Mouse (Mus musculus): ENCODE results near the gene Rorb. TPM values are rescaled to one million over a fixed set of nuclear protein-coding genes. Genes with fewer than 3 reads are reported as not detected.

Gene Rorb
- polyA plus RNA-seq, 1 experiment = 0.10 TPM

GRCm38 (mm10) chr19:19034482-19035315 lies 76.3 kb downstream of the Rorb start:
- Histone ChIP-seq H3ac (ENCODE audit: control insufficient read depth, insufficient read length) (no peak overlapping the region), H3K4me2 (ENCODE audit: low read depth) (no peak overlapping the region), H3K79me2 (ENCODE audit: control insufficient read depth, insufficient read depth) (no peaks in the 10 kb centered on the region), H3K36me3 (ENCODE audit: control insufficient read depth, insufficient read depth) (no peaks in the 10 kb centered on the region), H3K4me3 (no peak overlapping the region), H3K27me3 (ENCODE audit: control insufficient read depth, insufficient read depth, insufficient read length) (no peaks in the 10 kb centered on the region)
- TF ChIP-seq TCF12 (IDR thresholded peaks at IDR 0.05; ENCODE audit: insufficient read depth, poor library complexity, severe bottlenecking) (no peak), MYOG (IDR thresholded peaks at IDR 0.05; ENCODE audit: control insufficient read depth in 1 of 3, insufficient read depth in 1 of 3, insufficient read length in 2 of 3, low read depth in 2 of 3) (no peak), POLR2AphosphoS2 (IDR thresholded peaks at IDR 0.05; ENCODE audit: insufficient read length, low read depth) (no peak), MYOD1 (IDR thresholded peaks at IDR 0.05; ENCODE audit: control insufficient read depth in 1 of 3, insufficient read length in 2 of 3, low read depth in 2 of 3) (no peak), TCF3 (IDR thresholded peaks at IDR 0.05; ENCODE audit: insufficient read length, low read depth) (no peak), USF1 (IDR thresholded peaks at IDR 0.05; ENCODE audit: low read depth) (no peak), E2F4 (IDR thresholded peaks at IDR 0.05; ENCODE audit: insufficient read depth) (no peak), POLR2A (IDR thresholded peaks at IDR 0.05; ENCODE audit: insufficient read length, low read depth) (no peak), CEBPB (IDR thresholded peaks at IDR 0.05; ENCODE audit: insufficient read depth, poor library complexity, severe bottlenecking) (no peak), REST (IDR thresholded peaks at IDR 0.05; ENCODE audit: insufficient read depth, insufficient read length) (no peak), SRF (IDR thresholded peaks at IDR 0.05; ENCODE audit: control insufficient read depth, insufficient read length, low read depth) (no peak), MAX (IDR thresholded peaks at IDR 0.05; ENCODE audit: low read depth) (no peak)

- H3K4me2 ChIP-seq (ENCODE audit: low read depth) = no peak overlapping the region
- H3K36me3 ChIP-seq (ENCODE audit: control insufficient read depth, insufficient read depth) = no peaks in the 10 kb centered on the region
- no peaks in the 10 kb centered on the region for H3K79me2 ChIP-seq (ENCODE audit: control insufficient read depth, insufficient read depth)
- no peaks in the 10 kb centered on the region for H3K27me3 ChIP-seq (ENCODE audit: control insufficient read depth, insufficient read depth, insufficient read length)
- TF ChIP-seq MAX (IDR thresholded peaks at IDR 0.05; ENCODE audit: low read depth) (no peak), SRF (IDR thresholded peaks at IDR 0.05; ENCODE audit: control insufficient read depth, insufficient read length, low read depth) (no peak)
- no peak overlapping the region for H3ac ChIP-seq (ENCODE audit: control insufficient read depth, insufficient read length)
- no peak overlapping the region for H3K4me3 ChIP-seq
Observed at GRCm38 (mm10) chr19:19033974-19034373, 77.0 kb downstream of the Rorb start.

GRCm38 (mm10) chr19:19005144-19005543 lies 105.9 kb downstream of the Rorb start:
- Histone ChIP-seq H3K4me2 (ENCODE audit: low read depth) (no peak overlapping the region), H3K4me3 (no peak overlapping the region), H3K27me3 (ENCODE audit: control insufficient read depth, insufficient read depth, insufficient read length) (no peaks in the 10 kb centered on the region), H3ac (ENCODE audit: control insufficient read depth, insufficient read length) (no peak overlapping the region), H3K79me2 (ENCODE audit: control insufficient read depth, insufficient read depth) (no peaks in the 10 kb centered on the region), H3K36me3 (ENCODE audit: control insufficient read depth, insufficient read depth) (no peaks in the 10 kb centered on the region)
- TF ChIP-seq TCF12 (IDR thresholded peaks at IDR 0.05; ENCODE audit: insufficient read depth, poor library complexity, severe bottlenecking) = no peak
- TF ChIP-seq USF1 (IDR thresholded peaks at IDR 0.05; ENCODE audit: low read depth) = no peak

GRCm38 (mm10) chr19:19004023-19004656 lies 106.9 kb downstream of the Rorb start:
- Histone ChIP-seq H3K4me2 (ENCODE audit: low read depth) (no peak overlapping the region), H3K27me3 (ENCODE audit: control insufficient read depth, insufficient read depth, insufficient read length) (no peaks in the 10 kb centered on the region), H3K4me3 (no peak overlapping the region), H3K36me3 (ENCODE audit: control insufficient read depth, insufficient read depth) (no peaks in the 10 kb centered on the region), H3K79me2 (ENCODE audit: control insufficient read depth, insufficient read depth) (no peaks in the 10 kb centered on the region), H3ac (ENCODE audit: control insufficient read depth, insufficient read length) (no peak overlapping the region)
- TF ChIP-seq POLR2AphosphoS2 (IDR thresholded peaks at IDR 0.05; ENCODE audit: insufficient read length, low read depth) (no peak), E2F4 (IDR thresholded peaks at IDR 0.05; ENCODE audit: insufficient read depth) (no peak), MAX (IDR thresholded peaks at IDR 0.05; ENCODE audit: low read depth) (no peak), USF1 (IDR thresholded peaks at IDR 0.05; ENCODE audit: low read depth) (no peak), CEBPB (IDR thresholded peaks at IDR 0.05; ENCODE audit: insufficient read depth, poor library complexity, severe bottlenecking) (no peak), MYOG (IDR thresholded peaks at IDR 0.05; ENCODE audit: control insufficient read depth in 1 of 3, insufficient read depth in 1 of 3, insufficient read length in 2 of 3, low read depth in 2 of 3) (no peak), POLR2A (IDR thresholded peaks at IDR 0.05; ENCODE audit: insufficient read length, low read depth) (no peak), MYOD1 (IDR thresholded peaks at IDR 0.05; ENCODE audit: control insufficient read depth in 1 of 3, insufficient read length in 2 of 3, low read depth in 2 of 3) (no peak), TCF12 (IDR thresholded peaks at IDR 0.05; ENCODE audit: insufficient read depth, poor library complexity, severe bottlenecking) (no peak), SRF (IDR thresholded peaks at IDR 0.05; ENCODE audit: control insufficient read depth, insufficient read length, low read depth) (no peak), REST (IDR thresholded peaks at IDR 0.05; ENCODE audit: insufficient read depth, insufficient read length) (no peak), TCF3 (IDR thresholded peaks at IDR 0.05; ENCODE audit: insufficient read length, low read depth) (no peak)

- Histone ChIP-seq H3K27me3 (ENCODE audit: control insufficient read depth, insufficient read depth, insufficient read length) (no peaks in the 10 kb centered on the region), H3K4me2 (ENCODE audit: low read depth) (no peak overlapping the region), H3K79me2 (ENCODE audit: control insufficient read depth, insufficient read depth) (no peaks in the 10 kb centered on the region), H3ac (ENCODE audit: control insufficient read depth, insufficient read length) (no peak overlapping the region), H3K4me3 (no peak overlapping the region), H3K36me3 (ENCODE audit: control insufficient read depth, insufficient read depth) (no peaks in the 10 kb centered on the region)
- TF ChIP-seq MYOD1 (IDR thresholded peaks at IDR 0.05; ENCODE audit: control insufficient read depth in 1 of 3, insufficient read length in 2 of 3, low read depth in 2 of 3) = no peak
Observed at GRCm38 (mm10) chr19:18998966-18999365, 112.0 kb downstream of the Rorb start.

Data from myocyte (in vitro differentiated cells).